Mouse (Mus musculus) bone marrow macrophage, adult 2 months (primary cell): ENCODE measurements around the gene Tmprss7.

ENCODE experiments used
- CTCF ChIP-seq: IDR thresholded peaks from 2 replicates; pipeline ENCODE4 v1.5.1; 2012; ENCODE audit warnings: low read depth, mild to moderate bottlenecking, low read length, moderate library complexity
- POLR2A ChIP-seq: IDR thresholded peaks from 2 replicates; pipeline ENCODE4 v1.6.1; 2012; ENCODE audit warnings: mild to moderate bottlenecking, low read depth, low read length, borderline replicate concordance

GRCm38 (mm10) chr16:45615944-45616343 is 77.5 kb downstream of the Tmprss7 start:
- no peak for TF ChIP-seq CTCF
- TF ChIP-seq POLR2A, result no peak
